Mouse (Mus musculus) heart, postnatal 0 days (tissue): ENCODE results near the gene Znrf2. TPM values are rescaled to one million over a fixed set of nuclear protein-coding genes. Genes with fewer than 3 reads are reported as not detected.

Source experiments
- ATAC-seq: fragments of 200-750 bp; cut with Nextera tagmentation; 2 replicates; pipeline ENCODE4 v1.8.0; 2017; ENCODE audit warnings: low read depth, moderate number of reproducible peaks, moderate library complexity; ENCODE audit not compliant: insufficient read depth
- DNase-seq: peaks from one replicate; pipeline ENCODE4 v3.0.0-alpha.2; 2016; ENCODE audit warnings: low spot score
- H3K27ac ChIP-seq: fragments of 300-500 bp; sonication (generic); 2 replicates; pipeline ENCODE4 v1.5.1; 2014; ENCODE audit warnings: low read depth, mild to moderate bottlenecking
- H3K27me3 ChIP-seq: fragments of 300-500 bp; sonication (generic); 2 replicates; pipeline ENCODE4 v1.6.1; 2014; ENCODE audit warnings: low read length, mixed read lengths; ENCODE audit not compliant: control insufficient read depth, insufficient read depth
- H3K36me3 ChIP-seq: fragments of 300-500 bp; sonication (generic); replicated peaks from 2 replicates; pipeline ENCODE4 v1.6.1; 2014; ENCODE audit warnings: low read length, mixed read lengths; ENCODE audit not compliant: control insufficient read depth, insufficient read depth
- H3K4me1 ChIP-seq: fragments of 300-500 bp; sonication (generic); 2 replicates; pipeline ENCODE4 v1.6.1; 2014; ENCODE audit warnings: antibody characterized with exemption; ENCODE audit not compliant: control insufficient read depth, insufficient read depth
- H3K4me2 ChIP-seq: fragments of 300-500 bp; sonication (generic); 2 replicates; pipeline ENCODE4 v1.6.1; 2014; ENCODE audit warnings: low read depth, mild to moderate bottlenecking, low read length, moderate library complexity
- H3K4me3 ChIP-seq: fragments of 300-500 bp; sonication (generic); 2 replicates; pipeline ENCODE4 v1.5.1; 2014; ENCODE audit warnings: low read depth, low read length
- H3K9ac ChIP-seq: fragments of 300-500 bp; sonication (generic); replicated peaks from 2 replicates; pipeline ENCODE4 v1.6.1; 2014; ENCODE audit warnings: low read depth, low read length, mixed read lengths
- H3K9me3 ChIP-seq: fragments of 300-500 bp; sonication (generic); replicated peaks from 2 replicates; pipeline ENCODE4 v1.6.1; 2016; ENCODE audit warnings: low read length; ENCODE audit not compliant: control insufficient read depth
- CTCF ChIP-seq: IDR thresholded peaks from 2 replicates; pipeline ENCODE4 v1.5.1; 2016; ENCODE audit warnings: antibody characterized with exemption, control low read depth, low read depth
- EP300 ChIP-seq: IDR thresholded peaks from 2 replicates; pipeline ENCODE4 v1.6.1; 2016; ENCODE audit warnings: antibody characterized with exemption, low read depth
- WGBS: fragments of 180-500 bp; shearing (Covaris S2); extraction: QIAGEN DNeasy Blood & Tissue Kit; methylation state at CpG from one replicate; pipeline ENCODE4 v1.1.7; 2014; 5-methylcytosine and 5-hydroxymethylcytosine counted together
- polyA plus RNA-seq: library from polyadenylated mRNA; unstranded; fragments of >200 nt; fragmentation: Nextera tagmentation; extraction: Ambion mirVana; gene quantifications from 2 replicates; pipeline ENCODE4 v1.2.1, GENCODE M21; 2015
- total RNA-seq: library from RNA; depleted of rRNA; stranded (reverse); fragments of >200 nt; gene quantifications from 2 replicates; pipeline ENCODE4 v1.2.3, GENCODE M21; 2014; ENCODE audit warnings: low replicate concordance

Znrf2 gene
- total and polyA plus RNA-seq, 2 experiments from 2014 or later, result 4.3 to 7.1 TPM

DNA sequence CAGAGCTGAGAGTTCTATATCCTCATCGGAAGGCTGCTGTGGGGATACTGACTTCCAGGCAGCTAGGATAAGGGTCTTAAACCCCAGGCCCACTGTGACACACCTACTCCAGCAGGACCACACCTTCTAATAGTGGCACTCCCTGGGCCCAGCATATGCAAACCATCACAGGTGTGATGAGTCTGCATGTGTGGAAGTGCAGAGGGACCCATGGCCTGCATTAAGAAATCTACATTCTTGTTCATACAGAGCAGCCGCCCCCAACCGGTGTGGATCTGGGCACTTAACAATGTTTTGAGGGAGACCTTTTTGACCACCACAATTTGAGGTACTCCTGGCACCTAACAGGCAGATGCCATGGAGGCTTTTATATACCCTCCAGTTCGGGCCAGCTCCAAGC, 114.9 kb downstream of the Znrf2 start:
- no peak for ATAC-seq
- H3K4me1 ChIP-seq, result peaks cover 8% of the 10 kb centered on the region; the same call in 1 of the 2 replicates
- H3K27ac ChIP-seq, result no peak overlapping the region
- no peak overlapping the region for H3K9ac ChIP-seq
- H3K4me3 ChIP-seq, result no peak overlapping the region
- H3K36me3 ChIP-seq, result peaks cover 12% of the 10 kb centered on the region
- 92% methylated on average over 4 of the region's 4 CpGs for WGBS
- no peak for DNase-seq
- no peaks in the 10 kb centered on the region for H3K9me3 ChIP-seq
- TF ChIP-seq EP300 (no peak), CTCF (no peak)
- H3K27me3 ChIP-seq, result no peaks in the 10 kb centered on the region
- no peak overlapping the region for H3K4me2 ChIP-seq

DNA sequence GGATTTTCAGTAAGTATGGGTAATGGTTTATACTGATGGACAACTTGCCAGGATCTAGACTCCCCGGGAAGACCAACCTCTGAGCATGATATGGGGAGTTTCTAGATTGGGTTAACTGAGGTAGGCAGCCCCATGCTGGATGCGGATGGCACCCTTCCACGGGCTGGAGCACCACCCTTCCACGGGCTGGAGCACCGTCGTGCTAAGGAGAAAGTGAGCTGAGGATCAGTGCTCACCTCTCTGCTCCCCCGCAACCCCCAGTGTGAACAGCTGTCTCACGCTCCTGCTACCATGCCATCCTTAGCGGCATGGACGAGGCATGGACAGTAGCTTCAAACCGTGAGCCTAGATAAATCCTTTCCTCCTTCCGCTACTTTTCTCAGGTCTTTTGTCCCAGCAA, 115.8 kb downstream of the Znrf2 start:
- whole genome bisulfite sequencing, result 87% methylated on average over 12 of the region's 12 CpGs
- TF ChIP-seq CTCF, result no peak
- TF ChIP-seq EP300, result no peak

DNA sequence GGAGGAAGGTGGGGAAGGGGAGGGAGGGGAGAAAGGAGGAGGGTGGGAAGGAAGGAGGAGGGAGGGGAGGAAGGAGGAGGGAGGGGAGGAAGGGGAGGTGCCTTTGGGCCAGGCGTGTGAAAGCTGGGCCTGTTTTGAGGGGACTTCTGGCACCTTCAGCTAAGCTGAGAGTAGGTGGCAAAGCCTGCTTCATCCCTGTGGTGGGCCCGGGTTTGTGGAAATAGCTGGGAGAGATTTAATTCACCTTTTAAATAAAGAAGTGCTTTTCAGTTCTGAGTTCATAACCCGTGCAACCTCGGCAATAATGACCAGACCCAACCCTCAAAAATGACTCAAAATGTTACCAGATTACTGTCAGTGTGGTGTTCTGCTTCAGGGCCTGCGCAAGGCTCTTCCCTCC, 116.5 kb downstream of the Znrf2 start:
- Histone ChIP-seq H3K4me2 (no peak overlapping the region), H3K36me3 (no peaks in the 10 kb centered on the region; the same call in 1 of the 2 replicates), H3K27me3 (no peaks in the 10 kb centered on the region), H3K9ac (no peak overlapping the region), H3K27ac (no peak overlapping the region), H3K4me3 (no peak overlapping the region), H3K9me3 (no peaks in the 10 kb centered on the region), H3K4me1 (peaks cover 8% of the 10 kb centered on the region; the same call in 1 of the 2 replicates)
- ATAC-seq (no peak), DNase-seq (no peak)
- no peak for TF ChIP-seq CTCF
- no peak for TF ChIP-seq EP300
- WGBS, result 81% methylated on average over 5 of the region's 5 CpGs

More for the DNA sequence above, 115.8 kb downstream of the Znrf2 start:
- H3K4me3 ChIP-seq, result no peak overlapping the region
- no peak for DNase-seq
- peaks cover 6% of the 10 kb centered on the region for H3K36me3 ChIP-seq
- H3K4me2 ChIP-seq, result no peak overlapping the region
- H3K27me3 ChIP-seq, result no peaks in the 10 kb centered on the region
- H3K27ac ChIP-seq, result no peak overlapping the region
- no peaks in the 10 kb centered on the region for H3K9me3 ChIP-seq
- no peak overlapping the region for H3K9ac ChIP-seq
- peaks cover 8% of the 10 kb centered on the region; the same call in 1 of the 2 replicates for H3K4me1 ChIP-seq
- no peak for ATAC-seq

DNA sequence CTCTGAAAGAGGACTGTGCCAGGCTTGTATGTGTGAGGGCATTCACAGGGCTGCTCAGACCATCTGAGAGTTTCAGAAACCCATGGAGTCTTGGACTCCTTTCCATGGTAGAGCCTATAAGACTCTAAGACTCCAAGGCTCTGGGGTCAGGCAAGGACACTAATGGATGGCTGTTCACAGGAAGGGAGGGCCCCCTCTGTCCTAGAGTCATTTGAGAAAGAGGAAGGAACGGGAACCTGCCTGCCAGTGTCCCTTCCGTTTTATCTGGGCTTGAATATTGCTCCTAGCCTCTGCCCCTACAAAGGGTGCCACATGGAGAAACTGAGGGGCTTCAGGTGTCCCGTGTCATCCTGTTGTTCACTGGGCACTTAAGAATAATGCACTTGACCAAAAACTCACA, 117.2 kb downstream of the Znrf2 start:
- Histone ChIP-seq H3K9me3 (no peaks in the 10 kb centered on the region), H3K36me3 (no peaks in the 10 kb centered on the region; the same call in 1 of the 2 replicates), H3K27ac (no peak overlapping the region), H3K4me3 (no peak overlapping the region), H3K4me1 (peaks cover 8% of the 10 kb centered on the region; the same call in 1 of the 2 replicates), H3K9ac (no peak overlapping the region), H3K4me2 (no peak overlapping the region), H3K27me3 (no peaks in the 10 kb centered on the region)
- TF ChIP-seq CTCF (no peak), EP300 (no peak)
- ATAC-seq (no peak), DNase-seq (no peak)
- WGBS, result 55% methylated on average over 3 of the region's 3 CpGs

DNA sequence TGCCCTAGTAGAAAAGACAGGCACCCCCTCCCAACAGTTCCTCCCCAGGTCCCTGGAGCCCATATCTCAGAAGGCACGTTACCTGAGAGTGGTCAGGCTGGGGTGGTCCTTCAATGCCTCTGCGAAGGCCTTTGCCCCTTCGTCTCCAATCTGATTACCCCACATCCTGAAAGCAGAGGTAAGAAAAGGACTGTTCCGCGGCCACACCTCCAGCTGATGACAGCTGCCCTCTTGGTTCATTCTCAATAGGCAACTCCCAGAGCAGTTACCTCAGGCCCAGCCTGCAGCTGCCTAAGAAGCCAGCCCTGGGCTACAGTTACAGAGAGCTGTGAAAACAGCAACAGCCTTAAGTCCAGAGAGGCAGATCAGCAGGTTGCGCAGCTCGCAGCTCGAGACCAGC, 117.6 kb downstream of the Znrf2 start:
- Histone ChIP-seq H3K4me3 (no peak overlapping the region), H3K27me3 (no peaks in the 10 kb centered on the region), H3K4me1 (peaks cover 8% of the 10 kb centered on the region; the same call in 1 of the 2 replicates), H3K9me3 (no peaks in the 10 kb centered on the region), H3K9ac (no peak overlapping the region), H3K27ac (no peak overlapping the region), H3K4me2 (no peak overlapping the region), H3K36me3 (no peaks in the 10 kb centered on the region; the same call in 1 of the 2 replicates)
- DNase-seq (no peak), ATAC-seq (no peak)
- 65% methylated on average over 8 of the region's 8 CpGs for WGBS
- TF ChIP-seq CTCF, result no peak
- TF ChIP-seq EP300, result no peak

DNA sequence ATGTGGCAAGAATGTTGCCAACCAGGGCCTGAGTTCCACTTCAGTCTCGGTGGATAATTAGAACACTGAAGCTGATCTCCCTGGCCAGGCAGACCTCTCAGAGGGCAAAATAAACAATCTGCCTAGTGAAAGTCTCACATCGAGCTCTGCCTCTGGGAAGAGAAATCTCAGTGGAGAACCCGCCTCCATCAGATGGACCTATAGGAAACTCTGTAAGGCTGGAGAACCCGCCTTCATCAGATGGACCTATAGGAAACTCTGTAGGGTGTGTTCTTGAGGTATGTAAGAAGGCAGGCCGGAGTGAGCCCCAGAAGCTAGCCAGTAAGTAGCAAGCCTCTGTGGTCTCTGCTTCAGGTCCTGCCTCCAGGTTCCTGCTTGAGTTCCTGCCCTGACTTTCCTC, 118.2 kb downstream of the Znrf2 start:
- DNase-seq (no peak), ATAC-seq (no peak)
- H3K27me3 ChIP-seq, result no peaks in the 10 kb centered on the region
- no peak overlapping the region for H3K4me3 ChIP-seq
- H3K4me1 ChIP-seq, result peaks cover 9% of the 10 kb centered on the region; the same call in 1 of the 2 replicates
- H3K9me3 ChIP-seq, result no peaks in the 10 kb centered on the region
- no peak overlapping the region for H3K4me2 ChIP-seq
- H3K27ac ChIP-seq, result no peak overlapping the region
- TF ChIP-seq CTCF, result no peak
- TF ChIP-seq EP300, result no peak
- no peak overlapping the region for H3K9ac ChIP-seq
- 75% methylated on average over 5 of the region's 5 CpGs for WGBS
- H3K36me3 ChIP-seq, result no peaks in the 10 kb centered on the region; the same call in 1 of the 2 replicates
